Mouse (Mus musculus): ENCODE data around the gene Usp4. TPM values are rescaled to one million over a fixed set of nuclear protein-coding genes. Genes with fewer than 3 reads are reported as not detected.

Gene Usp4
- total and polyA plus RNA-seq, 3 experiments = 52.1 to 93.5 (median 72.8) TPM

DNA sequence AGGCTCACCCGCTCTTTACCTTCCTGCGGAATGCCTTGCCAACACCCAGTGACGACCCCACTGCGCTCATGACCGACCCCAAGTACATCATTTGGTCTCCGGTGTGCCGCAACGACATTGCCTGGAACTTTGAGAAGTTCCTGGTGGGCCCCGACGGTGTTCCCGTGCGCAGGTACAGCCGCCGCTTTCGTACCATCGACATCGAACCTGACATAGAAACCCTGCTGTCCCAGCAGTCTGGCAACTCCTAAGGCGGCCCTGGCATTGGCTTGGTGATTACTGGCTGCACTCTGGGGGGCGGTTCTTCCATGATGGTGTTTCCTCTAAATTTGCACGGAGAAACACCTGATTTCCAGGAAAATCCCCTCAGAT, 7.8 kb upstream of the Usp4 start:
- H3K79me2 ChIP-seq (replicated peaks; ENCODE audit: control insufficient read depth, extremely low read depth, insufficient read depth, poor library complexity, severe bottlenecking) = peaks cover 10% of the 10 kb centered on the region
- H3K9ac ChIP-seq (ENCODE audit: insufficient read depth, low read depth) = peak overlapping the region; percentile 81
- in situ Hi-C loops (cut with MboI; ENCODE audit: low pct_ligation_motif_present, low pct_unique_long_range_greater_than_20kb, low sequenced_read_pairs) = no loop called here
- TF ChIP-seq CHD1 (IDR thresholded peaks at IDR 0.05; ENCODE audit: low read depth, low read length) (0 out of 2 replicates have a peak, but pooled peaks have one; percentile 45), IRF4 (IDR thresholded peaks at IDR 0.05; ENCODE audit: low read depth, low read length) (0 out of 2 replicates have a peak, but pooled peaks have one; percentile 13), ELF1 (IDR thresholded peaks at IDR 0.05; ENCODE audit: low read depth, low read length) (no peak), JUND (conservative IDR thresholded peaks at IDR 0.05; ENCODE audit: low read depth, low read length) (no peak), SMC3 (IDR thresholded peaks at IDR 0.05; ENCODE audit: low read depth, low read length) (no peak)
- H3K27ac ChIP-seq (ENCODE audit: insufficient read depth, low read depth) = peak overlapping the region; percentile 81
- no peaks in the 10 kb centered on the region for H3K9me3 ChIP-seq (replicated peaks; ENCODE audit: low read length)
- peaks cover 14 to 38% of the 10 kb centered on the region in 2 experiments for H3K4me1 ChIP-seq (ENCODE audit: control insufficient read depth in 1 of 2, insufficient read depth in 2 of 2)
- dilution Hi-C loops (cut with MboI; ENCODE audit: extremely low pct_ligation_motif_present, extremely low pct_unique_long_range_greater_than_20kb, low sequenced_read_pairs) = no loop called here
- peak; percentile 44 for DNase-seq (ENCODE audit: extremely low read depth)
- H3K27me3 ChIP-seq (replicated peaks) = no peaks in the 10 kb centered on the region
- peak overlapping the region; percentile 75 for H3K4me2 ChIP-seq (ENCODE audit: insufficient read depth, low read depth, poor library complexity, severe bottlenecking)
- peaks cover 11 to 34% of the 10 kb centered on the region in 2 experiments for H3K36me3 ChIP-seq (replicated peaks in 1 of 2; ENCODE audit: control insufficient read depth in 1 of 2, insufficient read depth in 1 of 2, low read length in 1 of 2)
- peak overlapping the region; percentile 87 to 91 (median 89) for H3K4me3 ChIP-seq (replicated peaks in 1 of 3; ENCODE audit: low read depth in 2 of 3, low read length in 2 of 3, poor library complexity in 1 of 3)

DNA sequence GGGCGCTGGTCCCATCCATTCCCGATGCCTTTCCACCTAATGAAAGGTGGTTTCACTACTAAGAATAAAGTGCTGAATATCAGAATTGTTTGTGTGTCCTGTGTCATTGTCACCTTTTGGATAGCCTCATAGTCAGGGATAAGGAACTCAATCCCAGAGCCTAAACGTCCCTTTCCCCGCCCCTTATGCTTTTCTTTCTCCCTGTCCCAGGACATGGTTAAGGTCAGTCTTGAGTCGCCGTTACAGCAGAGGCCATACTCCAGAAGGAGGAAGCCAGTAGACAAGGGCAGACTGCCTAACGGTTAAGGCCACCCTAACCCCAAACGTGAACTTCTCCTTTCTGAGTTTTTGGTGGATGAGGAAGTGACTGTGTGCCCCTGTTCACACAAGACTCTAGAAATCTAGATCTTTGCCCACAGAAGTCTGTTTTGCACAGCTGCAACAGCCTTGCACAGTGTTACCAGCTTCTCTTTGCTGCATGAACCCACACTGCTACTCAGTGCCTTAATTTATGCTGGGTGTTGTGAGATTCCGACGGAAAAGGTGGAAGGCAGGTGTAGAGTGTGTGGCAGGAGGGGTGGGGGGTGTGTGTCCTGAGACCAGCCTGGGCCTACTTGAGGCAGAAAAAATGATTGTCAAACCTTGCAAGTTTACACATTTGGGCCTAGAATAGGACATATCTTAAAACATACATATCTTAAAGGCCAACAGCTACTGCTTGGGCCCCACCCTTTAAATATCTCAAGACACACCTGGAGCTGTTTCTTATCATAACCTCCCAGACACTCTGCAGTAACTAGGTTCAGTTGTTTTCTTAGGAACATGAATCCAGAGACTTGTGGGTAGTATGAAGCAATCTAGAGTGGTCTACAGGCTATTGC, 7.2 kb upstream of the Usp4 start:
- in situ Hi-C loops (cut with MboI; ENCODE audit: low pct_ligation_motif_present, low pct_unique_long_range_greater_than_20kb, low sequenced_read_pairs) (no loop called here), dilution Hi-C loops (cut with MboI; ENCODE audit: extremely low pct_ligation_motif_present, extremely low pct_unique_long_range_greater_than_20kb, low sequenced_read_pairs) (no loop called here)
- peaks cover 10% of the 10 kb centered on the region for H3K79me2 ChIP-seq (replicated peaks; ENCODE audit: control insufficient read depth, extremely low read depth, insufficient read depth, poor library complexity, severe bottlenecking)
- H3K27ac ChIP-seq (ENCODE audit: insufficient read depth, low read depth) = peak overlapping the region; percentile 81
- H3K4me3 ChIP-seq (replicated peaks in 1 of 3; ENCODE audit: low read depth in 2 of 3, low read length in 2 of 3, poor library complexity in 1 of 3) = peak overlapping the region; percentile 87 to 91 (median 89)
- TF ChIP-seq MXI1 (IDR thresholded peaks at IDR 0.05; ENCODE audit: low read depth, low read length) = no peak
- TF ChIP-seq ELF1 (IDR thresholded peaks at IDR 0.05; ENCODE audit: low read depth, low read length) = peak; percentile 33; the same call in 1 of the 2 replicates
- no peak for TF ChIP-seq ZMIZ1 (IDR thresholded peaks at IDR 0.05; ENCODE audit: low read depth, low read length)
- H3K27me3 ChIP-seq (replicated peaks) = no peaks in the 10 kb centered on the region
- peaks cover 5 to 28% of the 10 kb centered on the region in 2 experiments for H3K36me3 ChIP-seq (replicated peaks in 1 of 2; ENCODE audit: control insufficient read depth in 1 of 2, insufficient read depth in 1 of 2, low read length in 1 of 2)
- H3K9me3 ChIP-seq (replicated peaks; ENCODE audit: low read length) = no peaks in the 10 kb centered on the region
- peak overlapping the region; percentile 75 for H3K4me2 ChIP-seq (ENCODE audit: insufficient read depth, low read depth, poor library complexity, severe bottlenecking)
- peaks cover 14 to 38% of the 10 kb centered on the region in 2 experiments for H3K4me1 ChIP-seq (ENCODE audit: control insufficient read depth in 1 of 2, insufficient read depth in 2 of 2)
- DNase-seq (ENCODE audit: extremely low read depth) = peak; percentile 68
- peak overlapping the region; percentile 81 for H3K9ac ChIP-seq (ENCODE audit: insufficient read depth, low read depth)

GRCm38 (mm10) chr9:108341139-108341475, 6.5 kb upstream of the Usp4 start:
- in situ Hi-C loops (cut with MboI; ENCODE audit: low pct_ligation_motif_present, low pct_unique_long_range_greater_than_20kb, low sequenced_read_pairs) (no loop called here), dilution Hi-C loops (cut with MboI; ENCODE audit: extremely low pct_ligation_motif_present, extremely low pct_unique_long_range_greater_than_20kb, low sequenced_read_pairs) (no loop called here)
- Histone ChIP-seq H3K36me3 (replicated peaks in 1 of 2; ENCODE audit: control insufficient read depth in 1 of 2, insufficient read depth in 1 of 2, low read length in 1 of 2) (peaks cover 1 to 24% of the 10 kb centered on the region in 2 experiments), H3K4me1 (ENCODE audit: control insufficient read depth in 1 of 2, insufficient read depth in 2 of 2) (peaks cover 14 to 41% of the 10 kb centered on the region in 2 experiments), H3K79me2 (replicated peaks; ENCODE audit: control insufficient read depth, extremely low read depth, insufficient read depth, poor library complexity, severe bottlenecking) (peaks cover 10% of the 10 kb centered on the region), H3K4me2 (ENCODE audit: insufficient read depth, low read depth, poor library complexity, severe bottlenecking) (peak overlapping the region; percentile 75), H3K4me3 (replicated peaks in 1 of 3; ENCODE audit: low read depth in 2 of 3, low read length in 2 of 3, poor library complexity in 1 of 3) (peak overlapping the region in 1 of 3 experiments; percentile 87), H3K9ac (ENCODE audit: insufficient read depth, low read depth) (peak overlapping the region; percentile 81; the same call in 1 of the 2 replicates), H3K9me3 (replicated peaks; ENCODE audit: low read length) (no peaks in the 10 kb centered on the region), H3K27ac (ENCODE audit: insufficient read depth, low read depth) (peak overlapping the region; percentile 13; the same call in 1 of the 2 replicates), H3K27me3 (replicated peaks) (no peaks in the 10 kb centered on the region)
- DNase-seq (ENCODE audit: extremely low read depth) = no peak
- TF ChIP-seq RAD21 (IDR thresholded peaks at IDR 0.05; ENCODE audit: low read depth, low read length) = no peak
- TF ChIP-seq POLR2A (IDR thresholded peaks at IDR 0.05; ENCODE audit: low read depth, low read length) = peak; percentile 36; the same call in 1 of the 2 replicates

All from CH12.LX (cell line).